Mouse (Mus musculus): ENCODE measurements around the gene Ccdc38. TPM values are rescaled to one million over a fixed set of nuclear protein-coding genes. Genes with fewer than 3 reads are reported as not detected.

The Ccdc38 gene
- total RNA-seq (2017) = not detected in 2 replicates

DNA sequence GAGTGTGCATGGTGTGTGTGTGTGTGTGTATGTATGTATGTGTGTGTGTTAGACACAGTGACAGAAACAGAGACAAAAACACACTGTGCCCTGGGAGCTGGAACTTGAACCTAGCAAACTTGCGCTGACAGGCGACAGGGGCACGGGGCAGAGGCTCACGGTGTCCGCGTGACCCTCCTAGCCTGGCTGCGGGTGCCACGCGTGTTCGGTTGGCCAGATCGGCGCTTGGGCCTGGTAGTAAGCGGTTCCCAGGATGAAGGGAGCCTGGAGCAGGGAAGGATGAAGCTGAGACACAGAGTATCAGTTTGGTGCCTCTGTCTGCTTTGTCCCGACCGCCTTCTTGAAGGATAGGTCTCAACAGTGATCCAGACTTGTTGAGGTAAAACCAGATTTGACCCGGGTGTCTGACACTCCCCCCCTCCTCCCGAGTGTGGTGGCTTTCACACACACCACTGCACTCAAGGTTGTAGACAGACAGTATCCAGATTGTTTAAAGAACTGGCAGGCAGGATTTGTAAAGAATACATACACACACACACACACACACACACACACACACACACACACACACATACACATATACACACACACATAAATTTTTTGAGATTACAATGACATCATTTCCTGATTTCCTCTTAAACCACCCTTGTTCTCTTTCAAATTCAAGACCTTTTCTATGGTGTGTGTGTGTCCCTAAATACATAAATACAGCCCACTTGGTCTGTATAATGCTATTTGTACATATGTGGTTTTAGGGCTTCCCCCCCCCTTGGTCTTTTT is at the start of gene Ccdc38:
Gene Ccdc38, plus strand, starts transcription at position 202 of the 780 bp plus-strand sequence.
- peak; percentile 10; the same call in 1 of the 2 replicates for ATAC-seq (ENCODE audit: extremely low read depth, insufficient number of reproducible peaks, low FRiP score, poor library complexity, severe bottlenecking)

DNA sequence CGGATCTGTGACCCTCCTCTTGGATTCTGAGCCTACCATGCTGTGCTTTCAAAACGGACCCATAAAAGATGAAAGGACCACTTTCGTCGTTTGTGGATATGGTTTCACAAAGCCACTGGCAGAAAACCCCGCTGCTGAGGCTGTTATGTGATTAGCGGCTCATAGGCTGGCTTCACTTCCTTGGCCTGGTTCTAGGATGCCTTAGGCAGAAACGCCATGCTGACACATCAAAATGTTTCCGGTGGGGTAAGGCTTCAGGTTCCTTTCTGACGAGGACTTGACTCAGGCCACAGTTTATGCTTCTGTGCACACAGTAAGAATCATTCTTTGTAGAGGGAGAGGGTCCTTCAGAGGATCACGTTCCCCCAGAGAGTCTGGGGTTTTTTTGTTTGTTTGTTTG is 39.6 kb upstream of the Ccdc38 start:
- no peak for ATAC-seq (ENCODE audit: extremely low read depth, insufficient number of reproducible peaks, low FRiP score, poor library complexity, severe bottlenecking)

DNA sequence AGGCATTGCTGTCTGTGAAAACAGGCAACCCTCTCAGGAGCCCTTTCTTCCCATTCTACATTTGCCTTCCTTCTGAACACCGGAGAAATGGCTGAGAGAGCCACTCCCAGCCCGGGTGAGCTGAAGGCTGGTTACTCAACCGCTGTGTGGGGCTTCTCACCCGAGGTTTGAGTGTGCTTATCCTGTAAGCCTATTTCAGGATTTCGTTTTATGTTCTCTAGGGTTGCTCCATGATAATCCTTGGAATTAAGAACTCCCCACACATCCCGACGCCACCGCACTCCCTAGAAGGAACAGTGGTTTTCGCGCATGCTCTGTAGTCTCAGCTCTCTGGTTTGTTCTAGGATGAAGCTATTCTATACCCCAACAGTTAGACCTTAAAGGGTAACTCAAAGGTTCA is 39.1 kb upstream of the Ccdc38 start:
- no peak for ATAC-seq (ENCODE audit: extremely low read depth, insufficient number of reproducible peaks, low FRiP score, poor library complexity, severe bottlenecking)

DNA sequence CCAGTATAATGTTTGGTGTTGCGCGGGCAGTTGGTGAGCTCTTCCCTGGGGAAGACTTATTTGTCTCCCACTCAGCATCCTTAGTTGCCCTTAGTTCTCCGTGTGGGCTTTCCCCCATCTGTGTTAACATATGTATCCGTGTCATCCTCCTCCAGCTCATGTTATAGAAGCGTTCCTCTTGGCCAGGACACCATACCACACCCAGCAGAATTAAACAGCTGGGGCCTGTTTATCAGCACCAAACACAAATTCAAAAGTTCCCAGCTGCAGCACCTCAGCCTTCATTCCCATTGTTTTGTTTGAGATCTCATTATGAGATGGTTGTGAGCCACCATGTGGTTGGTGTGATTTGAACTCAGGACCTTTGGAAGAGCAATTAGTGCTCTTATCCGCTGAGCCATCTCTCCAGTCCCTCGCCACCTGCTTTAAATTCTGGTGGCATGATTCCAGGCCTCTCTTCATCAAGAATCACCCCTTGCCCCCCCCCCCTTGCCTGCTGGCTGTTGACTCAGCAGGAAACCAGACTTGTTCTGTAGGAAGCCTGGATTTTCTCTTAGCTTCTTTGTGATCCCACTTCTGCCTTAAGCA is 32.0 kb upstream of the Ccdc38 start:
- ATAC-seq (ENCODE audit: extremely low read depth, insufficient number of reproducible peaks, low FRiP score, poor library complexity, severe bottlenecking) = no peak

DNA sequence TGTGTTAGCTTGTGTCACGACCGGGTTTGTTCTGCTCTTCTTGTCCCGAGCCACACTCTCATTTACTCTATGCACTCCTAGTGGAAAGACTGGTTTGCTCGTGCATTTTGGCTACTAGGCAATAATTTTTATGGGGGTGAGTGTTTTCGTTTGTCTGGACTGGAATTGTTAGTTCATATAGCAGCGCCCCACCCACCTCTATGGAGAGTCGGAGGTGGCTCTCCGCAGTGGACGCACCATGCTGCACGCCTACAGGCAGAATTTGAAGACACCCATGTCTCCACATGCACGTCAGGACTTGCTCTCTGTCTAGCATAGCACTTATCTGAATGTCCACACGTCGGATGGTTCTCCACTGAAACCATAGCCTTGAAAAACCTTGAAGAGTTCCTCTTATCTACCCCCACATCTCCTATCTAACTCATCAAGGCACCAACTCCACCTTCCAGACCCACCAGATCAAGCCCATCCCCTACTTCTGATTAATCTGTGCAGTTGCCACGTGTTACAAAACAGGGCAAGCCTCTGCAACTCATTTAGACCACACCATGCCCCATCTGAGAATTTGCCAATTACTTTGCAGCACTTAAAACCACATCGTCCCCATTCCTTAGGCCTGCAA is 30.8 kb upstream of the Ccdc38 start:
- no peak for ATAC-seq (ENCODE audit: extremely low read depth, insufficient number of reproducible peaks, low FRiP score, poor library complexity, severe bottlenecking)

DNA sequence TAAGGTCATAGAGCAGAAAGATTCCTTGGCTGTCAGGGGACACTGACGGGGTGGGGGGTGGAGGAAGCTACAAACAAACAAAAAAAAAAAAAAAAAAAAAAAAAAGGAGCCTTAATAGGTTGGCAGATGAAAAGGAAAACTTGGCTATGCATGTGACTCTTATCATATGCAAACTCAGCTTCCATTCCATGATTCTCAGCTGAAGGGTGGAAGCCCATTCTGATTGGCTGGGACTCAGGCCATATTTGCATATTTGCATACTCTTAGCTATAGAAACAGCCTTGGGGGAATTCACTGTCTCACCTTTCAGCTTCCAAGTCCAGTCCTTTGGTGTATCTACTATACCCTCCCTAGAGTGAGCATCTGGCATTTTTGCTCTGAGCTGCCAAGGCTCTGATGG is 25.0 kb upstream of the Ccdc38 start:
- ATAC-seq (ENCODE audit: extremely low read depth, insufficient number of reproducible peaks, low FRiP score, poor library complexity, severe bottlenecking) = no peak

DNA sequence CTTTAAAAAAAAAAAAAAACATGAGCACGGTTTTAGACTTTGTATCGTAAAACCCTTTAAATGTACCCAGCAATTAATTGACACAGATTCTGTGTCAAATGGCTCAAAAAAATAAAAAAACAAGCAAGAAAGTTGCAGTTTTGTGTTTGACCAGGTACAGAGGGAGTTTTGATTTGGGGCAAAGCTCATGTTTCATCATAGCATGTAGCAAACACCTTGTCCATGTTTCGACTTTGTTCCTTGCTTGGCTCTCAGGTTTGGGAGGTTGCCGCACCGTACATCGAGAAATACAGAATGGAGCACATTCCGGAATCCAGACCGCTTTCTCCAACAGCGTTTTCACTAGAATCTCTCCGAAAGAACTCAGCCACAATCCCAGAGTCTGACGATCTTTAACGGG is 24.5 kb upstream of the Ccdc38 start:
- no peak for ATAC-seq (ENCODE audit: extremely low read depth, insufficient number of reproducible peaks, low FRiP score, poor library complexity, severe bottlenecking)

DNA sequence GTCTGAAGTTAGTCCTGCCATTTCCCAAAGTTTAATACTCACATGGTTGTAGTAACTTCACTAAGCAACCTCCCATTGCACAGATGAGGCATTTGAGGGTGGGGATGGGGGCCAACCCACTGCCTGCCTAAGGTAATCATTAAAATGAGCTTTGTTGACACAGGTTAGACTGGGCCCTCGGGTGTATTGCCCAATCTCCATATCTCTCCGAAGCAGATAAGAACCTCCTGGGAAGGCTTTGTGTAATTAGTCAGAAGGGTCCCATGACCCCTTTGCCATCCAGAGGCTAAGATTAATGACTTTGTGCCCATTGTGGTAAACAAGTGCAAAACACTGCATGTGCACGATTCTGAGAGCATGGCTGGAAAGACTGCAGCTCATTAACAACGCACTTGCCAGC is 22.7 kb upstream of the Ccdc38 start:
- ATAC-seq (ENCODE audit: extremely low read depth, insufficient number of reproducible peaks, low FRiP score, poor library complexity, severe bottlenecking) = no peak

DNA sequence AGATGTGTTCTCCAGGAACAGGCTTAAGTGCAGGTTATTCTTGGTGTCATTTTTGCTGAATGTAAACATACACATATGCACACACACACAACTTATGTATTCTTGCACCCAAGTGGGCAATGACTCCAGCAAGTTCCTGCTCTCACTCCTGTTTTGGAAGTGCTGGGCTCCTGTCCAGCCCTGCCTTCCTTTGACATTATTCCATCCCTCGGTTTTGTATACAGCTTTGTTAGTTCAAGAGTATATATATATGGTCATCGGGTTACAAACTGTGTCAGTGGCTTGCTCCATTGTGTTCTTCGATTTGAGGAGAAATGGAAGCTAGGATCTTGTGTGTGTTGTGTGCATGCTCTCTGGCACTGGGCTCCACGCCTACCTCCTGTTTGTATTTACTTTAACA is 22.2 kb upstream of the Ccdc38 start:
- ATAC-seq (ENCODE audit: extremely low read depth, insufficient number of reproducible peaks, low FRiP score, poor library complexity, severe bottlenecking) = no peak

DNA sequence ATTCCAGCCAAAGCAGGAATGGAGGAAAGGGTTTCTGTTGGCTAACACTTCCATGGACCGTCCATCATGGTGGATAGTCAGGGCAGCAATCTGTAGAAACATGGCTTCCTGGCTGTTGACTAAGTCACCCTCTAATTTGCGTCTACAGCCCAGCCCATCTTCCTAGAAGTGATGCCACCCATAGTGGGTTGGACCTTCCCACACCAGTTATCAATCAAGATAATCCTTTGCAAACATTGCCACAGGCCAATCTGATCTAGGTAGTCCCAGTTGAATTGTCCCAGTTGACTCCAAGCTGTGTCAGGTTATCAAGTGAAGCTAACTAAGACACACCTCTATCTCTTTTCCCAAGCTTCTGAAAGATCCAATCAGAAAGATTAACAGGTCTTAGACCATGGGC is 21.8 kb upstream of the Ccdc38 start:
- no peak for ATAC-seq (ENCODE audit: extremely low read depth, insufficient number of reproducible peaks, low FRiP score, poor library complexity, severe bottlenecking)

DNA sequence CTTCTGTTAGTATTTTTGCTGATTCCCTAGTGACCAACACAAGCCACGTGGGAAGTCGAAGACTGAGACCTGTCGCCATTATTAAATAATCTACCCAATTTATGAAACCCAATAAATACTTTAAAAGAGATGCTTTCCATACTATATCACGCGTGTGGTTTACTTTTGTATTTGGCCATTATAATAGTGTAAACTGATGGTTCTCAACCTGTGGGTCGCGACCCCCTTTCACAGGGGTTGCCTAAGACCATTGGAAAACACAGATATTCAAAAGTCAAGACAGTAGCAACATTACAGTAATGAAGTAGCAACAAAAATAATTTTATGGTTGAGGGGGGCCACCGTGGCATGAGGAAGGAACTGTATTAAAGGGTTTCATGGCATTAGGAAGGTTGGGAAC is 21.3 kb upstream of the Ccdc38 start:
- ATAC-seq (ENCODE audit: extremely low read depth, insufficient number of reproducible peaks, low FRiP score, poor library complexity, severe bottlenecking) = no peak

DNA sequence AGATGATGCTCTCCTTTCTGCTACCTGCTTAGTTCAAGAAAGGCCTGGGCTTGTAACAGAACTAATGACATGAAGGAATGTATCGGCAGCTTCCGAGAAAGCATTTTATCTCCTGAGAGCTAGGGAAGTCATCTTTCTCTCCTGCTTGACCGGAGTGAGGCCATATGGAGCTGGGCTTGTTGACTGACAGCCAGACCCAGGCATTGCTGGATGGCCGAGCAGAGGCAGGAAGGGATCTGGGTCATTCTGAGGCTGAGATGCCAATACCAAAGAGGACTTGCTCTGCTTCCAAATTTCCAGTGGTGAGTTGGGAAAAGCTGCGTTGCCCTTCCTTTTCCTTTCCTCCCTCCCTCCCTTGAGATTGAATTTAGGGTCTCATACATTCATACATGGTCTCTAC is 20.7 kb upstream of the Ccdc38 start:
- no peak for ATAC-seq (ENCODE audit: extremely low read depth, insufficient number of reproducible peaks, low FRiP score, poor library complexity, severe bottlenecking)

DNA sequence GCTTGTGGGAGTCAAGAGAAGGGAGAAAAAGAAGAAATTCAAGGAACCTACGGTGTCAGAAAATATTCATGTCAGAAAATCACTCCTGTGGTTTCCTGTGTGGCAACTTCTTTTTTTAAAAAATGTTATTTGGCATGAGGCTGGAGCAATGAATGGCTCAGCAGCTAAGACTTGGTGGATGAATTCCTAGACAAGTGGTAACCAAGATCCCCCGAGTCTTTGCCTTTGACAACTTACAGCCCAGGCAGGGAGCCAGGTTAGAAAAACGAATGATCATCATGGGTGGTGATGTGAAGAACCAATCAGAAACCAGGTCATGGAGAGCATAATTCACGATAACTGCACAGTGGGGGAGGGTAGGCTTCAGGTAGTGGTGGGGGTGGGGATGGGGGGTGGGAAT is 19.4 kb upstream of the Ccdc38 start:
- no peak for ATAC-seq (ENCODE audit: extremely low read depth, insufficient number of reproducible peaks, low FRiP score, poor library complexity, severe bottlenecking)

DNA sequence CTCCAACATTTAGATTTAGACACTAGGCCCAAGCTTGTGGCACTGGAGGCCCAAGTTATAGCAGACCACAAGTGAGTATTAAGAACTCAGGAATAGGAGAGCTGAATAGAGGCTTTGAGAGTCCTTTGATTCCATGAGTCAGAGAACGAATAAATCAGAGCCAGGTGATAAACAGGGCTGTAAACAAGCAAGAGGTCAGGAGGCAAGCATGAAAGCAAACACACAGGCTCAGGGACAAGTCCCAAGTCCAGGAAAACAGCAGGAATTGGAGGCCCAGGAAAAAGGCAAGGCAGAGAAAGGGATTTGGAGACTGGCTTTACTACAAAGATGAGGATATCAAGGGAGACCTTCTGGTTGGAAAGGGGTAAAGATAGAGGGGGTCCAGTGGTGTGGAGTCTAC is 15.1 kb upstream of the Ccdc38 start:
- no peak for ATAC-seq (ENCODE audit: extremely low read depth, insufficient number of reproducible peaks, low FRiP score, poor library complexity, severe bottlenecking)

DNA sequence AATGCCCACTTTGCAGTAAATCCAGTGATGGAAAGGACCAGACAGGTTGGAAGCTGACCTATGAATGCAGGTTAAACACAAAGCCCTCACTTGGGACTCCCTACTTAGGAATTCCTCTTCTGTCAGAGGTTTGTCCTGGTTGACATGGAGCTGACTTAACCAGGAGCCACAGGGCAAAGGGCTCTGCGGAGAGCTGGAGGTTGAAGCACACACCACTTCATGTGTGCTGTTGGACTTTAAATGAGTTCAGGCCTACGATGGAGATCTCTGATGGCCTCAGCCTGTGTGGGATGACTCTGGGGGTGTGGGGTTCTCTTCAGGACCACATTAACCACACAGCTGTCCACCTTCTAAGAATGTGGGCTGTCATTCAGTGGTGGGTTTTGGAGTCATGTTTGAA is 2.1 kb upstream of the Ccdc38 start:
- ATAC-seq (ENCODE audit: extremely low read depth, insufficient number of reproducible peaks, low FRiP score, poor library complexity, severe bottlenecking) = no peak

DNA sequence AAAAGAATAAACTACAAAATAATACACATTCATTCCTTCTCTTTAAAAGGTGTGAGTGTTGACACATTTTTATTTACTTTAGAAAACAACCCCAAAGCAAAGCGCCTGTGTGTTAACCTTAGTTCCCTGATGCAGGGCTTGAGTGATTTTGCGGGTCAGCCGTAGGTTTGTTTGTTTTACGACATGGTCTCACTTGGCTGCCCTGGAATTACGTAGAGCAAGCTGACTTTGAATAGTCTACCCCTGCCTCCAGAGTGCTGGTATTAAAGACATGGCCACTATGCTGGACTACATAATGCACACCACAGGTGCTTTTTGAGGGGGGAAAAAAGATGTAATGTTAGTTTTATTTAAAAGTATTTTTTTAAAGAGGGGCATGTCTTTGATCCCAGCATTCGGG is 1.6 kb upstream of the Ccdc38 start:
- no peak for ATAC-seq (ENCODE audit: extremely low read depth, insufficient number of reproducible peaks, low FRiP score, poor library complexity, severe bottlenecking)

DNA sequence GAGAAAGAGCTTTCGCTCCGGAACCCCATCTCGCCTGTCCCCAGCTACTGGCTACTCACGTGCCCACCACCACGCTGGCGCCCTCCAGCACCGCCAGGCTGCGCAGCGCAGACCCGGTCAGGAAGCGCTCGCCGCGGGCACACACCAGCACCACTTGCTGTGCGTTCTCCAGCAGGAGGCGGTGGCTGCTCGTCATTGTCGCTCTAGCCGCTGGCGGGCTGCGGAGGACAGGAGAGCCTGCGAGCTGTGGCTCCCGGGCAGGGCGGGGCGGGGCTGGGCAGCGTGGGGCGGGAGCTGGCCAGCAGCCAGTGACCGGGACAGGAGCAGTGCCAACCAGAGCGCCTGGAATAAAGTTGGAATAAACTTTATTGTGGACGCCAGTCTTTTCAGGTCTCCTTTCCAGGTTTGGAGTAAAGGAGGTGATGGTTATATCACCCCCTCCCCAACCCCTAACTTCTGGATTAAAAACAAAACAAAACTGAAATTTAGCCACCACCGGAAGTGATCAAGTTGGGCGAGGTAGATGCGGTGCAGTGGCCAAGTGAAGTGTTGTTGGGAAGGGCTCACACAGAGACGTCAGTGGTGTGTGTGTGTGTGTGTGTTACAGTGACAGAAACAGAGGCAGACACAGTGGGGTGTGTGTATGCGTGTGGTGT is 529 bp upstream of the Ccdc38 start, which contains the start of gene Amdhd1:
Gene Amdhd1, minus strand, starts transcription at position 259 of the 656 bp plus-strand sequence.
- ATAC-seq (ENCODE audit: extremely low read depth, insufficient number of reproducible peaks, low FRiP score, poor library complexity, severe bottlenecking) = peak; percentile 86

DNA sequence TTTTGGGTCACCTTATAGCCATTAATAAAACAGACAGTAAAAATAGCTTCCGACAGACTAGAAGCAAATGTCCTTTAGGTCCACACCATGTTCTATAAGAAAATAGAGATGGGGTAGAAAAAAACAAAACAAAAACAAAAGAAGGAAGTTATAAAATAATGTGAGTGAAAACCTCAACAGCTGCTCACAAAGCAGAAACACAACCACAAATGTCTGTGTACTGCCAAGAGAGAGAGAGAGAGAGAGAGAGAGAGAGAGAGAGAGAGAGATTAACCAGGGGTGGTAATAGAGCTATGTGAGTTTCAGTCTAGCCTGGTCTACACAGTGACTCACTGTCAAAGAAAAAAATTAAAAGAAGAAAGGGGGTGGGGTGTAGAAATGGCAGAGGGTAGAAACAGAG is 1.2 kb downstream of the Ccdc38 start:
- peak; percentile 27; the same call in 1 of the 2 replicates for ATAC-seq (ENCODE audit: extremely low read depth, insufficient number of reproducible peaks, low FRiP score, poor library complexity, severe bottlenecking)

DNA sequence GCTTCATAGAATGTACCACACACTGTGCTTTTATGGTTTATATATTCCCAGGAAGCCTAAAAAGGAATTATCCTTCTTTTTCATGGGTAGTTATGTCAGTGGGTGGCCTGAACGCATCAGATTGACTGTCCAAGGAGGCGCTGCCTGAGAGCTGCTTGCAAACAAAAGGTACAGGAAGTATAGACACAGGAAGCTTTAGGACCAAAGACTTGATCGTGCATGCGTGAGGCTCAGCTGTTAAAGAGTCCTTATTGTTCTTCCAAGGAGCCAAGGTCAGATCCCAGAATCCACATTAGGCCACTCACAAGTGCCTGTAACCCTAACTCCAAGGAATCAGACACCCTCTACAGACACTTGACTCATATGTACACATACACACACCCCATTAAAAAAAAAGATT is 1.9 kb downstream of the Ccdc38 start:
- no peak for ATAC-seq (ENCODE audit: extremely low read depth, insufficient number of reproducible peaks, low FRiP score, poor library complexity, severe bottlenecking)

DNA sequence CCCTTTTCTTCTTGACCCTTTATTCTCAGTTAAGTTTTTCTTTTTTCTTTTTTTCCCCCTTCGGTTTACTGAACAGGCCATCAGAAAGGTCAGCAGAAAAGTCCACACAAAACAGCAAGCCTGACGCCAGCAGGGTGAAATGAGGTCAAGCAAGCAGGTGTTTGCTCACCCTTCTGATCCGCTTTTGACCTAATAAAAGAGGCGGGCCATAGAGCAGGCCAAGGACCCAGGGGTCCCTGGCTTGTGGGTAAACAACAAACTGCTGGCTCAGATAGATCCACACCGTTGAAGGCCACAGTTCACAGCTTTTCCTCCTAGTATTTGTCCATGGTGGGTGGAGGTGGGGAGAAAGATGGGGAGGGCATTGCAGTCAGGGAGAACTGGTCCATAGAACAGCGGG is 2.7 kb downstream of the Ccdc38 start:
- no peak for ATAC-seq (ENCODE audit: extremely low read depth, insufficient number of reproducible peaks, low FRiP score, poor library complexity, severe bottlenecking)
